In the genomic region with DNA sequence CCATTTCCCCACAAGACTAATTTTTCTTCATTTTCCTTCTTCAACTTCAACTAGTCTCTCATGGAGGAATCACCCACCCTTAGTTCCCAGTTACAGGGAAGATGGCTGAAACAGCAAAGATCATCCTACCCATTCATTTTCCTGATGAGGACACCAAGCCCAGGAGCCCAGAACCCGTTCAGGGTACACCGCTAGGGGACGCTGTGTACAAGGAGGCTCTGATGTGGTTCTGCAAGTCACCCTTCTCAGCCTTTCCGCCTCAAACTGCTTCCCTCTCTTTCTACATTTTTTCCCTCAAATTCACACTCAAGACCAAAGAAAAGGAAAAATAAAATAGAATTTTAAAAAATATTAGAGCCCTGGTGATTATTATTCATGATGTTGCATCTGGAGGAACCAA, we compare ENCODE assay signal across 9 mouse cellular contexts. TPM values are rescaled to one million over a fixed set of nuclear protein-coding genes. Genes with fewer than 3 reads are reported as not detected.
DNase-seq lines count a peak whose midpoint lies in the region; ATAC-seq and TF ChIP-seq lines count a peak whose summit lies in the region.
"Had no signal": no experiment of that assay in that cellular context is flagged by ENCODE, and none has a peak within 500 bp of the region (broad histone marks: within the 10 kb centered on the region; RNA-seq: fewer than 3 reads in every experiment).

No protein-coding gene starts in this region.

- H3K9me3 ChIP-seq in embryonic facial prominence, embryonic 14.5 days (ENCODE audit: control insufficient read depth, low read length): no peaks in the 10 kb centered on the region
- H3K9me3 ChIP-seq in heart, embryonic 13.5 days: no peaks in the 10 kb centered on the region
- H3K9me3 ChIP-seq in kidney, embryonic 16.5 days (ENCODE audit: low read length): no peaks in the 10 kb centered on the region
- H3K9me3 ChIP-seq in liver, embryonic 15.5 days (replicated peaks): no peaks in the 10 kb centered on the region
- no peaks in the 10 kb centered on the region for H3K9me3 ChIP-seq in neural tube, embryonic 12.5 days

- no peaks in the 10 kb centered on the region for H3K27me3 ChIP-seq in embryonic facial prominence, embryonic 14.5 days (replicated peaks; ENCODE audit: control insufficient read depth, insufficient read depth, low read length)
- no peaks in the 10 kb centered on the region for H3K27me3 ChIP-seq in heart, embryonic 13.5 days (replicated peaks)
- H3K27me3 ChIP-seq in kidney, embryonic 16.5 days (ENCODE audit: insufficient read depth, low read length): no peaks in the 10 kb centered on the region
- peaks cover 33% of the 10 kb centered on the region for H3K27me3 ChIP-seq in liver, embryonic 15.5 days
- 0 out of 2 replicates have a peak, but pooled peaks cover 3% of the 10 kb centered on the region for H3K27me3 ChIP-seq in neural tube, embryonic 12.5 days (replicated peaks)
- peaks cover 3% of the 10 kb centered on the region; the same call in 1 of the 2 replicates for H3K27me3 ChIP-seq in thymus, adult 2 months (ENCODE audit: control insufficient read depth, insufficient read depth, low read length)

- peaks cover 42% of the 10 kb centered on the region for H3K4me1 ChIP-seq in embryonic facial prominence, embryonic 14.5 days (ENCODE audit: control insufficient read depth, insufficient read depth, low read length)
- H3K4me1 ChIP-seq in heart, embryonic 13.5 days: peaks cover 18% of the 10 kb centered on the region
- peaks cover 12% of the 10 kb centered on the region; the same call in 1 of the 2 replicates for H3K4me1 ChIP-seq in kidney, embryonic 16.5 days (ENCODE audit: insufficient read depth, low read length)
- peaks cover 5% of the 10 kb centered on the region for H3K4me1 ChIP-seq in liver, embryonic 15.5 days (replicated peaks)
- H3K4me1 ChIP-seq in neural tube, embryonic 12.5 days: peaks cover 6% of the 10 kb centered on the region
- peaks cover 6% of the 10 kb centered on the region for H3K4me1 ChIP-seq in thymus, adult 2 months (replicated peaks; ENCODE audit: control insufficient read depth, insufficient read depth, low read length)

- no peak for TF ChIP-seq POLR2A in thymus, adult 2 months (IDR thresholded peaks at IDR 0.05; ENCODE audit: control insufficient read depth, extremely low read depth, insufficient read depth, low read length, poor library complexity)

- H3K27ac ChIP-seq in embryonic facial prominence, embryonic 14.5 days (replicated peaks; ENCODE audit: low read depth, low read length): peak overlapping the region; percentile 97
- no peak overlapping the region for H3K27ac ChIP-seq in heart, embryonic 13.5 days (replicated peaks)
- H3K27ac ChIP-seq in kidney, embryonic 16.5 days (ENCODE audit: low read length): peak overlapping the region; percentile 85; the same call in 1 of the 2 replicates
- no peak overlapping the region for H3K27ac ChIP-seq in liver, embryonic 15.5 days (replicated peaks)
- H3K27ac ChIP-seq in neural tube, embryonic 12.5 days: no peak overlapping the region
- no peak overlapping the region for H3K27ac ChIP-seq in thymus, adult 2 months (ENCODE audit: control insufficient read depth, insufficient read depth, low read length)

- peak overlapping the region; percentile 92 for H3K4me2 ChIP-seq in embryonic facial prominence, embryonic 14.5 days (ENCODE audit: low read depth, low read length)
- peak overlapping the region; percentile 94 for H3K4me2 ChIP-seq in heart, embryonic 13.5 days
- H3K4me2 ChIP-seq in kidney, embryonic 16.5 days (replicated peaks; ENCODE audit: low read depth, low read length): peak overlapping the region; percentile 97
- peak overlapping the region; percentile 70 for H3K4me2 ChIP-seq in liver, embryonic 15.5 days
- H3K4me2 ChIP-seq in neural tube, embryonic 12.5 days (replicated peaks): peak overlapping the region; percentile 95

- TF ChIP-seq CTCF in thymus, adult 2 months (IDR thresholded peaks at IDR 0.05; ENCODE audit: borderline replicate concordance, control insufficient read depth, extremely low read depth, insufficient read depth, low read length, poor library complexity): 0 out of 2 replicates have a peak, but pooled peaks have one; percentile 21

- H3K9ac ChIP-seq in embryonic facial prominence, embryonic 14.5 days (ENCODE audit: low read depth, low read length): peak overlapping the region; percentile 93
- 0 out of 2 replicates have a peak overlapping the region, but pooled peaks have one; percentile 86 for H3K9ac ChIP-seq in heart, embryonic 13.5 days
- H3K9ac ChIP-seq in kidney, embryonic 16.5 days (replicated peaks; ENCODE audit: low read length): no peak overlapping the region; the same call in 1 of the 2 replicates
- no peak overlapping the region for H3K9ac ChIP-seq in liver, embryonic 15.5 days
- H3K9ac ChIP-seq in neural tube, embryonic 12.5 days: no peak overlapping the region

- peaks cover 12% of the 10 kb centered on the region; the same call in 1 of the 2 replicates for H3K36me3 ChIP-seq in embryonic facial prominence, embryonic 14.5 days (ENCODE audit: control insufficient read depth, insufficient read depth, low read length)
- no peaks in the 10 kb centered on the region for H3K36me3 ChIP-seq in heart, embryonic 13.5 days
- no peaks in the 10 kb centered on the region for H3K36me3 ChIP-seq in kidney, embryonic 16.5 days (ENCODE audit: insufficient read depth, low read length)
- H3K36me3 ChIP-seq in liver, embryonic 15.5 days (replicated peaks): no peaks in the 10 kb centered on the region
- no peaks in the 10 kb centered on the region for H3K36me3 ChIP-seq in neural tube, embryonic 12.5 days
- no peaks in the 10 kb centered on the region for H3K36me3 ChIP-seq in thymus, adult 2 months (ENCODE audit: control insufficient read depth, insufficient read depth, low read length)
- H3K36me3 ChIP-seq: G1E had no signal

- peak; percentile 34; the same call in 1 of the 2 replicates for ATAC-seq in embryonic facial prominence, embryonic 14.5 days (ENCODE audit: low read depth)
- ATAC-seq in heart, embryonic 13.5 days (ENCODE audit: extremely low read depth, insufficient number of reproducible peaks, low FRiP score, low TSS enrichment): no peak
- ATAC-seq in kidney, embryonic 16.5 days (ENCODE audit: low FRiP score, low TSS enrichment): no peak
- ATAC-seq in liver, embryonic 15.5 days (ENCODE audit: insufficient read depth): no peak
- no peak for ATAC-seq in neural tube, embryonic 12.5 days (ENCODE audit: low FRiP score, low read depth)

- WGBS in embryonic facial prominence, embryonic 14.5 days: under 1% methylated on average over 4 of the region's 4 CpGs
- 7% methylated on average over 4 of the region's 4 CpGs for WGBS in heart, embryonic 13.5 days
- 5% methylated on average over 4 of the region's 4 CpGs for WGBS in kidney, embryonic 16.5 days
- WGBS in liver, embryonic 15.5 days (ENCODE audit: insufficient replicate concordance): under 1% methylated on average over 4 of the region's 4 CpGs
- 4% methylated on average over 4 of the region's 4 CpGs for WGBS in neural tube, embryonic 12.5 days
- WGBS in thymus, adult 2 months: 10% methylated on average over 4 of the region's 4 CpGs

- DNase-seq in layer of hippocampus, adult 11-12 months (ENCODE audit: low spot score): peak; percentile 64
- DNase-seq in layer of hippocampus, adult 9-10 months (ENCODE audit: low spot score): no peak
- peak; percentile 91 for DNase-seq in embryonic facial prominence, embryonic 14.5 days (ENCODE audit: low spot score)
- peak; percentile 44 for DNase-seq in thymus, adult 2 months

- H3K4me3 ChIP-seq in embryonic facial prominence, embryonic 14.5 days (ENCODE audit: low read depth, low read length): peak overlapping the region; percentile 87
- H3K4me3 ChIP-seq in heart, embryonic 13.5 days: peak overlapping the region; percentile 82
- peak overlapping the region; percentile 80 for H3K4me3 ChIP-seq in kidney, embryonic 16.5 days (ENCODE audit: low read length)
- 0 out of 2 replicates have a peak overlapping the region, but pooled peaks have one; percentile 55 for H3K4me3 ChIP-seq in liver, embryonic 15.5 days (replicated peaks)
- H3K4me3 ChIP-seq in neural tube, embryonic 12.5 days: peak overlapping the region; percentile 52
- no peak overlapping the region for H3K4me3 ChIP-seq in thymus, adult 2 months (ENCODE audit: control insufficient read depth, insufficient read depth, low read length)

RNA-seq across cellular contexts. Expression of a gene that starts 1.9 kb away (rescaled TPM):
- polyA plus RNA-seq in embryonic facial prominence, embryonic 14.5 days (2014; fragmentation: Nextera tagmentation; extraction: Ambion mirVana): 115 and 137 TPM in 2 replicates
- 13.0 and 14.8 TPM in 2 replicates for polyA plus RNA-seq in heart, embryonic 13.5 days (2015; fragmentation: Nextera tagmentation; extraction: Ambion mirVana)
- 36.2 and 37.0 TPM in 2 replicates for polyA plus RNA-seq in kidney, embryonic 16.5 days (2015; fragmentation: Nextera tagmentation; extraction: Ambion mirVana)
- 2.5 and 2.8 TPM in 2 replicates for polyA plus RNA-seq in liver, embryonic 15.5 days (2015; fragmentation: Nextera tagmentation; extraction: Ambion mirVana)
- polyA plus RNA-seq in neural tube, embryonic 12.5 days (2016; fragmentation: Nextera tagmentation; extraction: Ambion mirVana): 37.6 and 37.9 TPM in 2 replicates
- 12.6 and 16.6 TPM in 2 replicates for polyA plus RNA-seq in thymus, adult 2 months (2012; rRNA removed)
- polyA plus RNA-seq: G1E had no signal

Comparison
In these comparisons a context has a peak if more than half of its experiments do, and no peak if none do; other contexts are left out.
1. H3K27ac ChIP-seq: peak in embryonic facial prominence, embryonic 14.5 days (single experiment) and kidney, embryonic 16.5 days (single experiment); none in heart, embryonic 13.5 days (single experiment), liver, embryonic 15.5 days (single experiment), neural tube, embryonic 12.5 days (single experiment) and thymus, adult 2 months (single experiment).
2. H3K9ac ChIP-seq: peak in embryonic facial prominence, embryonic 14.5 days (single experiment) and heart, embryonic 13.5 days (single experiment); none in kidney, embryonic 16.5 days (single experiment), liver, embryonic 15.5 days (single experiment) and neural tube, embryonic 12.5 days (single experiment).
3. Peak in every context shown above with its lines, with median percentiles within 50 percentile points of each other: H3K4me2 ChIP-seq.